Mouse (Mus musculus): ENCODE measurements around the gene Map2k1. TPM values are rescaled to one million over a fixed set of nuclear protein-coding genes. Genes with fewer than 3 reads are reported as not detected.
"Not testable (repeated sequence)": the region's sequence is repeated elsewhere in the genome, so short reads cannot be mapped to it uniquely, and the experiment has no call there.

The Map2k1 gene
- polyA plus RNA-seq, 1 experiment from 2014 or later = 82.8 TPM

- no peak for ATAC-seq (ENCODE audit: insufficient number of reproducible peaks, insufficient read depth, low FRiP score, low TSS enrichment, low read depth)
- no peak overlapping the region for H3K27ac ChIP-seq
- H3K4me1 ChIP-seq = no peaks in the 10 kb centered on the region
- no peaks in the 10 kb centered on the region for H3K9me3 ChIP-seq
- no peaks in the 10 kb centered on the region for H3K27me3 ChIP-seq
- no peak overlapping the region for H3K4me3 ChIP-seq
- no peak overlapping the region for H3K9ac ChIP-seq
- WGBS = 79% methylated on average over 2 of the region's 2 CpGs
- no peak overlapping the region for H3K4me2 ChIP-seq
- peaks cover 68% of the 10 kb centered on the region for H3K36me3 ChIP-seq
Observed at GRCm38 (mm10) chr9:64199897-64200296, 53.5 kb downstream of the Map2k1 start.

DNA sequence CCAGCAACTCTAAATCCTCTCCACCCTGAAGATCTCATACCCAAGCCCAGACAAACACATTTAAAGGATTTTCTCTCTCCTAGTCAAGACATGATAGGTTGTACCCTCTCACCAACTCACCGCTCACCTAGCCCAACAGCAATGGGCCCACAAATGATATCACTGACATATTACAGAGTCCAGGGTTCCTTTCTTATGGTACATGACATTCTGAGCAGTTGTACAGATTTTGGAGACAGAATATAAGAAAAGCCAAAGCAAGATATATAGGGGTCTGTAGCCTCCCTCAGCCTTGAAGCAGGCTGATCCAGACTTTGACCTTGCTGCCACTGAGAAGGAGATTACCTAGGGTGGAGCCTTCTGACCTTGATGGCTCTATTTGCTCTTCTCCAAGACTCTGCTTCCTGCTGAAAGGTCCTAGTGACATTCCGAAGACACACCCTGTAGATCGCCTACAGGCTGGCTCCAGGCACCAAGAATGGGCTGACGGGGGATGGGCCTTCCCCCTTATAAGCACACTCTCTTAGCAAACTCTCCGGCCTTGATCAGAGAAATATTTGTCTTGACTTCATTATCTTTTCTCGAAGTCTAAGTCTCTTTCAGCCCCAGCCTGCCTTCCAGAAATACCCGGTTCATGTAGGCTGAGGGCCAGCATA is 54.5 kb downstream of the Map2k1 start:
- not testable (repeated sequence) for H3K27me3 ChIP-seq; H3K4me1 ChIP-seq; ATAC-seq (ENCODE audit: insufficient number of reproducible peaks, insufficient read depth, low FRiP score, low TSS enrichment, low read depth); H3K9ac ChIP-seq; H3K9me3 ChIP-seq; H3K27ac ChIP-seq; H3K4me2 ChIP-seq; H3K4me3 ChIP-seq
- WGBS = 90% methylated on average over 7 of the region's 7 CpGs
- peaks cover 60% of the 10 kb centered on the region for H3K36me3 ChIP-seq

- WGBS = 91% methylated on average over 5 of the region's 5 CpGs
- Histone ChIP-seq H3K27ac (no peak overlapping the region), H3K9ac (no peak overlapping the region), H3K4me3 (no peak overlapping the region), H3K9me3 (no peaks in the 10 kb centered on the region), H3K4me2 (no peak overlapping the region), H3K36me3 (peaks cover 60% of the 10 kb centered on the region), H3K4me1 (no peaks in the 10 kb centered on the region), H3K27me3 (no peaks in the 10 kb centered on the region)
- no peak for ATAC-seq (ENCODE audit: insufficient number of reproducible peaks, insufficient read depth, low FRiP score, low TSS enrichment, low read depth)
Observed at GRCm38 (mm10) chr9:64198068-64198762, 55.2 kb downstream of the Map2k1 start.

DNA sequence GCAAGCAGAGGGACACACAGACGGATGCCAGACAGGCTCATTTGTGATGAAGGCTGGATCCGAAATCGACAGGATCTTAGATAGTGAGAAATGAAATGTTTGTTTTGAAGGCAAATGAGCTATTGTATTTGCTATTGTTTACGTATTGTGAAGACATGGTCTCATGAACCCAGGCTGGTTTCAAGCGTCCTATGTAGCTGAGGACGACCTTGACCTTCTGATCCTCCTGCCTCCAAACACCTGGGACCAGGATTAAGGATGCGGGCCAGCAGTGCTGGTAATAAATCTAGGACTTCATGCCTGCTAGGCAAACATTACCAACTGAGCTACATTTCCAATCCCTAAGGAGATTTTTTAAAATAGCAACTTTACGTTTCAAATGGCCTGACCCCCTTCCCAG is 55.9 kb downstream of the Map2k1 start:
- H3K9ac ChIP-seq = no peak overlapping the region
- H3K9me3 ChIP-seq = no peaks in the 10 kb centered on the region
- no peaks in the 10 kb centered on the region for H3K27me3 ChIP-seq
- no peaks in the 10 kb centered on the region for H3K4me1 ChIP-seq
- H3K4me3 ChIP-seq = no peak overlapping the region
- no peak overlapping the region for H3K4me2 ChIP-seq
- H3K27ac ChIP-seq = no peak overlapping the region
- H3K36me3 ChIP-seq = peaks cover 60% of the 10 kb centered on the region
- WGBS = 87% methylated on average over 8 of the region's 8 CpGs
- ATAC-seq (ENCODE audit: insufficient number of reproducible peaks, insufficient read depth, low FRiP score, low TSS enrichment, low read depth) = no peak

DNA sequence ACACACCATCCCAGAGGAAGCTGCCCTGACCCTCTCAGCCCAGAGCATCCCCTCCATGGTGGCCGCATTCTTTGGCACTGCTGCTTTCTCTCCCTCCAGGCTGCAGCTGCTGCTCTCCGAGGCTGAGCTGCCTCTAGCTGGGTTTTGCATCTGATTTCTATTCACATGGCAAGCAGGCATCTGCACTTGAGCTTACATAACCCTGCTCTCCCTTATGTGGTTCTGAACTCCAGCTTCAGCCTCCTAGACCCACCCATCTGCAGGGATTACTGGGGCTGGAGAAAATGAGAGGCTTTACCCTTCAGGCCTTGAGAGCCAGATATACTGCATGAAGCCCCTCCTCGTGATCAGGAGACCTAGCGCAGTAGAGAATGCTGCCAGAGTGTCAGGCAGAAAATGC is 57.9 kb downstream of the Map2k1 start:
- Histone ChIP-seq H3K36me3 (peaks cover 64% of the 10 kb centered on the region), H3K4me3 (no peak overlapping the region), H3K4me1 (no peaks in the 10 kb centered on the region), H3K27me3 (no peaks in the 10 kb centered on the region), H3K9me3 (no peaks in the 10 kb centered on the region), H3K4me2 (no peak overlapping the region), H3K9ac (no peak overlapping the region), H3K27ac (0 out of 2 replicates have a peak overlapping the region, but pooled peaks have one; percentile 16)
- no peak for ATAC-seq (ENCODE audit: insufficient number of reproducible peaks, insufficient read depth, low FRiP score, low TSS enrichment, low read depth)
- 73% methylated on average over 4 of the region's 4 CpGs for WGBS

- H3K4me3 ChIP-seq = no peak overlapping the region
- ATAC-seq (ENCODE audit: insufficient number of reproducible peaks, insufficient read depth, low FRiP score, low TSS enrichment, low read depth) = no peak
- WGBS = 93% methylated on average over 1 of the region's 1 CpGs
- no peak overlapping the region for H3K27ac ChIP-seq
- H3K4me2 ChIP-seq = no peak overlapping the region
- H3K9me3 ChIP-seq = no peaks in the 10 kb centered on the region
- H3K9ac ChIP-seq = no peak overlapping the region
- peaks cover 72% of the 10 kb centered on the region for H3K36me3 ChIP-seq
- H3K4me1 ChIP-seq = no peaks in the 10 kb centered on the region
- H3K27me3 ChIP-seq = no peaks in the 10 kb centered on the region
Observed at GRCm38 (mm10) chr9:64193879-64194278, 59.6 kb downstream of the Map2k1 start.

- WGBS = 91% methylated on average over 5 of the region's 5 CpGs
- Histone ChIP-seq H3K4me2 (no peak overlapping the region), H3K27me3 (no peaks in the 10 kb centered on the region), H3K9me3 (no peaks in the 10 kb centered on the region), H3K27ac (no peak overlapping the region), H3K4me1 (peaks cover 8% of the 10 kb centered on the region; the same call in 1 of the 2 replicates), H3K9ac (no peak overlapping the region), H3K36me3 (peaks cover 75% of the 10 kb centered on the region), H3K4me3 (no peak overlapping the region)
- no peak for ATAC-seq (ENCODE audit: insufficient number of reproducible peaks, insufficient read depth, low FRiP score, low TSS enrichment, low read depth)
Observed at GRCm38 (mm10) chr9:64184166-64184840, 69.1 kb downstream of the Map2k1 start.

GRCm38 (mm10) chr9:64183295-64183694 is 70.1 kb downstream of the Map2k1 start:
- H3K4me2 ChIP-seq; H3K4me1 ChIP-seq; H3K27me3 ChIP-seq; H3K4me3 ChIP-seq; ATAC-seq (ENCODE audit: insufficient number of reproducible peaks, insufficient read depth, low FRiP score, low TSS enrichment, low read depth); H3K27ac ChIP-seq; H3K9me3 ChIP-seq; H3K9ac ChIP-seq: not testable (repeated sequence)
- 91% methylated on average over 5 of the region's 5 CpGs for WGBS
- H3K36me3 ChIP-seq = peaks cover 72% of the 10 kb centered on the region

DNA sequence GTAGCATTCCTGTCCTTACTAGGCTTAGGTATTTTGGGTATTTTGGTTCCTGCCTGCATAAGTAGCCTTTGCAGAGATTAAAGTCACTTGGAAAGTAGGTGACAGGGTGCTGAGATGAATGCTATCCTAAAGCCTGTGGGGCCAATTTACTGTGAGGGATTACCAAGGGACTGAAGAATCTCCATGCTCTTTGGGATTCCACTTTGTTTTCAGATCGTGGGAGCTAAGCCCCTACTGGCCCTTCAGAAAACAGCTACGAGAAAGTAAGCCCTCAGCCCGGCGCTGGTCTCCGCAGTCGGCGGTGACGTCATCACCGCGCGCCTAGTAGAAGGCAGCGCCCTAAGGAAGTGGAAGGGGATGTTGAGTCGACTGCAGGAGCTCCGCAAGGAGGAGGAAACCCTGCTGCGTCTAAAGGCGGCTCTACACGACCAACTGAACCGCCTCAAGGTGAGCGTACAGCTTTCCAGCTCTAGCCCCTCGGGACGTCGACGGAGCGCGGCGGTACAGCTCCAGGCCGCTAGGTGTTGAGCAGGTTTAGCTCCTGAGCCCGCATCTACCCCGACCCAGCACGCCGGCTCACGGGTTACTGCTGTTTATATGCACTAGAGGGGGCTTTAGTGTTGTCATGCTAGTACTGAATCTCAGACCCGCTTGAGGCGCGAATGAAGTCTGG is 74.3 kb downstream of the Map2k1 start, which contains the start of gene Snapc5:
Gene Snapc5 (plus strand): TSS at position 301 of the 673 bp plus-strand sequence.
- ATAC-seq (ENCODE audit: insufficient number of reproducible peaks, insufficient read depth, low FRiP score, low TSS enrichment, low read depth) = peak; percentile 93
- Histone ChIP-seq H3K27ac (peak within 1 kb of the TSS; percentile 86), H3K9me3 (no peaks in the 10 kb centered on the region), H3K4me1 (peaks cover 19% of the 10 kb centered on the region), H3K36me3 (peaks cover 77% of the 10 kb centered on the region), H3K27me3 (no peaks in the 10 kb centered on the region), H3K9ac (peak within 1 kb of the TSS; percentile 75), H3K4me3 (peak within 1 kb of the TSS; percentile 66), H3K4me2 (peak within 1 kb of the TSS; percentile 65)
- WGBS = under 1% methylated on average over 35 of the region's 35 CpGs

DNA sequence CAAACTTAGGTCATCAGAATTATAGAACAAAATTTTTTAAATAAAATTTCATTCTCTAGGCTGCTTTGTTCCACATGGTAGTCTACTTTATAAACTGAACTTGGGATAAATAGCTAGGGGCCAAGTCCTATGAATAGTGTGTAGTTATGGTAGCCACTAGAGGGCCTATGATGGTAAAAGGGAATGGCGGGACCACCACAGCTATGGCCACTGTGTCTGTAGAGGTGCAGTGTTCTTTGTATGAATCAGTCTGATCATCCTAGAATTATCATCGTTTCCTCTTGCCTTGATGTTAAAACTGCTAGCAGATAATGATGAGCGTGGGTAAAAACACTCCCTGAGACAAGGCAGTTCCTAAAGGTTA is 74.8 kb downstream of the Map2k1 start:
- peak overlapping the region; percentile 86 for H3K27ac ChIP-seq
- WGBS = 41% methylated on average over 3 of the region's 3 CpGs
- no peaks in the 10 kb centered on the region for H3K27me3 ChIP-seq
- H3K4me3 ChIP-seq = peak overlapping the region; percentile 66
- peak overlapping the region; percentile 65 for H3K4me2 ChIP-seq
- H3K9me3 ChIP-seq = no peaks in the 10 kb centered on the region
- H3K9ac ChIP-seq = no peak overlapping the region
- H3K36me3 ChIP-seq = peaks cover 77% of the 10 kb centered on the region
- no peak for ATAC-seq (ENCODE audit: insufficient number of reproducible peaks, insufficient read depth, low FRiP score, low TSS enrichment, low read depth)
- peaks cover 19% of the 10 kb centered on the region for H3K4me1 ChIP-seq

- no peak for ATAC-seq (ENCODE audit: insufficient number of reproducible peaks, insufficient read depth, low FRiP score, low TSS enrichment, low read depth)
- Histone ChIP-seq H3K4me3 (0 out of 2 replicates have a peak overlapping the region, but pooled peaks have one; percentile 93), H3K9ac (no peak overlapping the region; the same call in 1 of the 2 replicates), H3K4me1 (peaks cover 32% of the 10 kb centered on the region), H3K9me3 (no peaks in the 10 kb centered on the region), H3K27ac (no peak overlapping the region), H3K27me3 (no peaks in the 10 kb centered on the region), H3K4me2 (peak overlapping the region; percentile 82; the same call in 1 of the 2 replicates), H3K36me3 (peaks cover 47% of the 10 kb centered on the region)
- 82% methylated on average over 11 of the region's 11 CpGs for whole genome bisulfite sequencing
Observed at GRCm38 (mm10) chr9:64175378-64175777, 78.1 kb downstream of the Map2k1 start.
